7 mouse cellular contexts compared by ENCODE assay signal in the genomic region with DNA sequence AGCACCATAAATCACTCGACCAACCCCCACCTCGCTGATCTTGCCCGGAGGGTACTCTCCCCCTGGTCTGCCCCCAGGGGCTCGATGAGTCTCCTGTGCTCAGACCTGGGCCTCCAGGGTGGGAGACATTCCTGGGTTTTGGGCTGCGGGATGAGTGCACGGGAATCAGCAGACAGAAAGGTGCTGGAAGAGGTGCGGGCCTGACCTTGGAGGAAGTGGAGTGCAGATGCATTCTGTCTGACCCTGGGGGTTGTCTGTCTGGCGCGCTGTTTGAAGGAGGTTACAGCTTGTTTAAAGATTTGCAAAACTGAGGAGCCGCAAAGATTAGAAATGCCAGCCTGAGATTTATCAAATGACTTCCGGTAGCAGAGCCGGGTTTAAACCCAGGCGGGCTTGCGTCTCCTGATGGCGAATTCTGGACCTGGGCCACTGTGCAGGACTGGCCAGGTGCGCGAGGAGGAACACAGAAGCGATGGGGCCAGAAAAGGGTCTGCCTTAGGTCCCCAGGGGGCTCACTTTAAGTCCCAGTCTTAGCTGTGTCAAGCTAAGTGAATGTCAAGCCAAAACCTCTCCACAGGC.
DNase-seq lines count a peak whose midpoint lies in the region; ATAC-seq and TF ChIP-seq lines count a peak whose summit lies in the region.

No protein-coding gene starts in this region.

- H3K4me3 ChIP-seq in kidney, postnatal 0 days (replicated peaks; ENCODE audit: low read depth, low read length) = peak overlapping the region; percentile 38; the same call in 1 of the 2 replicates
- H3K4me3 ChIP-seq in embryonic facial prominence, embryonic 13.5 days = peak overlapping the region; percentile 38; the same call in 1 of the 2 replicates
- peak overlapping the region; percentile 35; the same call in 1 of the 2 replicates for H3K4me3 ChIP-seq in liver, embryonic 15.5 days (replicated peaks)

- peaks cover 16% of the 10 kb centered on the region for H3K27me3 ChIP-seq in kidney, postnatal 0 days (ENCODE audit: insufficient read depth, low read length)
- peaks cover 41% of the 10 kb centered on the region for H3K27me3 ChIP-seq in embryonic facial prominence, embryonic 13.5 days
- peaks cover 96% of the 10 kb centered on the region for H3K27me3 ChIP-seq in liver, embryonic 15.5 days

- H3K9me3 ChIP-seq in kidney, postnatal 0 days (replicated peaks; ENCODE audit: low read length) = no peaks in the 10 kb centered on the region
- H3K9me3 ChIP-seq in embryonic facial prominence, embryonic 13.5 days = no peaks in the 10 kb centered on the region
- no peaks in the 10 kb centered on the region for H3K9me3 ChIP-seq in liver, embryonic 15.5 days (replicated peaks)

- H3K36me3 ChIP-seq in kidney, postnatal 0 days (ENCODE audit: insufficient read depth, low read length) = no peaks in the 10 kb centered on the region
- no peaks in the 10 kb centered on the region for H3K36me3 ChIP-seq in embryonic facial prominence, embryonic 13.5 days
- H3K36me3 ChIP-seq in liver, embryonic 15.5 days (replicated peaks) = no peaks in the 10 kb centered on the region

- no peak for ATAC-seq in kidney, postnatal 0 days (replicated peaks; ENCODE audit: low FRiP score, low read depth)
- ATAC-seq in embryonic facial prominence, embryonic 13.5 days (ENCODE audit: insufficient number of reproducible peaks, insufficient read depth, low FRiP score, low TSS enrichment, low read depth) = no peak
- no peak for ATAC-seq in liver, embryonic 15.5 days (ENCODE audit: insufficient read depth)
- no peak for ATAC-seq in erythroid progenitor cell, adult 5-6 weeks (replicated peaks; ENCODE audit: low FRiP score, poor library complexity, severe bottlenecking)

- 22% methylated on average over 18 of the region's 18 CpGs for WGBS in kidney, postnatal 0 days
- WGBS in embryonic facial prominence, embryonic 13.5 days = 5% methylated on average over 18 of the region's 18 CpGs
- WGBS in liver, embryonic 15.5 days (ENCODE audit: insufficient replicate concordance) = 5% methylated on average over 18 of the region's 18 CpGs

- H3K27ac ChIP-seq in kidney, postnatal 0 days = peak overlapping the region; percentile 86
- H3K27ac ChIP-seq in embryonic facial prominence, embryonic 13.5 days = peak overlapping the region; percentile 97; the same call in 1 of the 2 replicates
- H3K27ac ChIP-seq in liver, embryonic 15.5 days (replicated peaks) = no peak overlapping the region

- no peak for TF ChIP-seq CTCF in kidney, postnatal 0 days (IDR thresholded peaks at IDR 0.05; ENCODE audit: low read depth)

- peak overlapping the region; percentile 85 for H3K4me2 ChIP-seq in kidney, postnatal 0 days (ENCODE audit: low read length)
- H3K4me2 ChIP-seq in embryonic facial prominence, embryonic 13.5 days = peak overlapping the region; percentile 65
- peak overlapping the region; percentile 64; the same call in 1 of the 2 replicates for H3K4me2 ChIP-seq in liver, embryonic 15.5 days

- DNase-seq in kidney, postnatal 0 days (ENCODE audit: low spot score) = peak; percentile 33
- no peak for DNase-seq in kidney, adult 8-10 months
- DNase-seq in R1 (ENCODE audit: low read depth, low spot score) = peak; percentile 30
- no peak for DNase-seq in spleen, adult 12 weeks (ENCODE audit: low spot score)

- H3K4me1 ChIP-seq in kidney, postnatal 0 days (replicated peaks; ENCODE audit: insufficient read depth, low read length) = peaks cover 12% of the 10 kb centered on the region
- H3K4me1 ChIP-seq in embryonic facial prominence, embryonic 13.5 days = peaks cover 34% of the 10 kb centered on the region
- H3K4me1 ChIP-seq in liver, embryonic 15.5 days (replicated peaks) = peaks cover 52% of the 10 kb centered on the region

- H3K9ac ChIP-seq in kidney, postnatal 0 days (ENCODE audit: low read depth, low read length) = 0 out of 2 replicates have a peak overlapping the region, but pooled peaks have one; percentile 10
- H3K9ac ChIP-seq in embryonic facial prominence, embryonic 13.5 days = peak overlapping the region; percentile 63
- no peak overlapping the region for H3K9ac ChIP-seq in liver, embryonic 15.5 days

Comparison
In these comparisons a context has a peak if more than half of its experiments do, and no peak if none do; other contexts are left out.
1. DNase-seq: peak in kidney, postnatal 0 days (single experiment) and R1 (single experiment); none in kidney, adult 8-10 months (0 of 2) and spleen, adult 12 weeks (single experiment).
2. Peak in every context shown above with its lines, with median percentiles within 50 percentile points of each other: H3K4me2 ChIP-seq and H3K4me3 ChIP-seq.